Mouse (Mus musculus) c-Kit-positive CD71-positive TER-119-positive erythroid progenitor cells, embryonic 14.5 days (primary cell): ENCODE data around the gene Lrriq3.

Experiments used
- DNase-seq: peaks from one replicate; pipeline ENCODE4 v3.0.0-alpha.2; 2013; ENCODE audit warnings: low spot score

Lrriq3 gene

GRCm38 (mm10) chr3:155093116-155093956 lies at the start of gene Lrriq3, which contains the start of gene Fpgt:
TSS of gene Lrriq3 (plus strand) at chr3:155093434.
TSS of gene Fpgt (minus strand) at chr3:155093403.
- DNase-seq = peak; percentile 72

- no peak for DNase-seq
Measured at GRCm38 (mm10) chr3:155052021-155052420, 41.2 kb upstream of the Lrriq3 start.

GRCm38 (mm10) chr3:155053189-155053588 lies 40.0 kb upstream of the Lrriq3 start:
- no peak for DNase-seq

- no peak for DNase-seq
Measured at GRCm38 (mm10) chr3:155055231-155055916, 37.9 kb upstream of the Lrriq3 start, which contains the start of gene Tnni3k. TSS of gene Tnni3k (minus strand) at chr3:155055407.

GRCm38 (mm10) chr3:155056606-155057005 lies 36.6 kb upstream of the Lrriq3 start:
- no peak for DNase-seq

- DNase-seq = no peak
Measured at GRCm38 (mm10) chr3:155057566-155057965, 35.7 kb upstream of the Lrriq3 start.

GRCm38 (mm10) chr3:155058800-155059448 lies 34.3 kb upstream of the Lrriq3 start:
- DNase-seq = no peak

GRCm38 (mm10) chr3:155059449-155059822 lies 33.8 kb upstream of the Lrriq3 start:
- DNase-seq = no peak

GRCm38 (mm10) chr3:155077908-155078307 lies 15.3 kb upstream of the Lrriq3 start:
- no peak for DNase-seq

GRCm38 (mm10) chr3:155092081-155092480 lies 1.2 kb upstream of the Lrriq3 start:
- no peak for DNase-seq

GRCm38 (mm10) chr3:155099266-155099665 lies 6.0 kb downstream of the Lrriq3 start:
- no peak for DNase-seq

- DNase-seq = no peak
Measured at GRCm38 (mm10) chr3:155105957-155106356, 12.7 kb downstream of the Lrriq3 start.

- DNase-seq = no peak
Measured at GRCm38 (mm10) chr3:155137737-155138136, 44.5 kb downstream of the Lrriq3 start.

- DNase-seq = no peak
Measured at GRCm38 (mm10) chr3:155141047-155141446, 47.8 kb downstream of the Lrriq3 start.

- no peak for DNase-seq
Measured at GRCm38 (mm10) chr3:155144368-155144767, 51.1 kb downstream of the Lrriq3 start.

GRCm38 (mm10) chr3:155161842-155162241 lies 68.6 kb downstream of the Lrriq3 start:
- no peak for DNase-seq

GRCm38 (mm10) chr3:155180303-155180902 lies 87.2 kb downstream of the Lrriq3 start:
- no peak for DNase-seq

- DNase-seq = no peak
Measured at GRCm38 (mm10) chr3:155186456-155186855, 93.2 kb downstream of the Lrriq3 start.

- DNase-seq = no peak
Measured at GRCm38 (mm10) chr3:155188857-155189256, 95.6 kb downstream of the Lrriq3 start.

GRCm38 (mm10) chr3:155234919-155235318 lies 141.7 kb downstream of the Lrriq3 start:
- DNase-seq = no peak

- no peak for DNase-seq
Measured at GRCm38 (mm10) chr3:155235502-155235901, 142.3 kb downstream of the Lrriq3 start.
